Mouse (Mus musculus): ENCODE data around the gene Cdv3.

- TF ChIP-seq CTCF (conservative IDR thresholded peaks at IDR 0.05; ENCODE audit: low read length) = no peak
- no peak for TF ChIP-seq NANOG (IDR thresholded peaks at IDR 0.05; ENCODE audit: borderline replicate concordance, low read length)
- no peak for TF ChIP-seq POU5F1 (IDR thresholded peaks at IDR 0.05; ENCODE audit: borderline replicate concordance, low read length)
Observed at GRCm38 (mm10) chr9:103403331-103403973, 37.8 kb upstream of the Cdv3 start.
